Mouse (Mus musculus) ES-E14 (cell line): ENCODE results near the gene Rbm6. TPM values are rescaled to one million over a fixed set of nuclear protein-coding genes. Genes with fewer than 3 reads are reported as not detected.

Source experiments
- DNase-seq: peaks from one replicate; pipeline ENCODE4 v3.0.0-alpha.2; 2013; ENCODE audit warnings: low read depth, low spot score
- H3K27ac ChIP-seq: 2 replicates; pipeline ENCODE4 v1.5.1; 2012; ENCODE audit warnings: low read depth, mild to moderate bottlenecking, low read length, moderate library complexity, mixed read lengths; ENCODE audit not compliant: poor library complexity, insufficient read depth, severe bottlenecking
- H3K36me3 ChIP-seq: 2 replicates; pipeline ENCODE4 v1.6.1; 2012; ENCODE audit warnings: mild to moderate bottlenecking, low read length, moderate library complexity, mixed read lengths; ENCODE audit not compliant: control insufficient read depth, poor library complexity, insufficient read depth, severe bottlenecking
- H3K4me1 ChIP-seq, 2 experiments: fragments of 150-350 bp in 1 of 2; sonication (generic) in 1 of 2; 2 replicates each; pipeline ENCODE4 v1.6.1; 2012; ENCODE audit warnings: low read length in 2 of 2, mild to moderate bottlenecking in 1 of 2, mixed read lengths in 1 of 2; ENCODE audit not compliant: control insufficient read depth in 2 of 2, insufficient read depth in 2 of 2, poor library complexity in 1 of 2
- H3K4me3 ChIP-seq, 2 experiments: fragments of 150-350 bp in 1 of 2; sonication (generic) in 1 of 2; 2 replicates each; pipeline ENCODE4 v1.5.1; 2012; ENCODE audit warnings: low read length in 2 of 2, low read depth in 1 of 2, mild to moderate bottlenecking in 1 of 2, mixed read lengths in 1 of 2; ENCODE audit not compliant: insufficient read depth in 1 of 2, poor library complexity in 1 of 2, severe bottlenecking in 1 of 2
- H3K9ac ChIP-seq: 2 replicates; pipeline ENCODE4 v1.6.1; 2012; ENCODE audit warnings: low read depth, mild to moderate bottlenecking, low read length, mixed read lengths; ENCODE audit not compliant: poor library complexity, insufficient read depth, severe bottlenecking
- H3K9me3 ChIP-seq: fragments of 150-350 bp; sonication (generic); 2 replicates; pipeline ENCODE4 v1.6.1; 2012; ENCODE audit warnings: low read depth, mild to moderate bottlenecking, low read length; ENCODE audit not compliant: control insufficient read depth, insufficient read depth
- CHD2 ChIP-seq: IDR thresholded peaks from 2 replicates; pipeline ENCODE4 v1.6.1; 2014; ENCODE audit warnings: mild to moderate bottlenecking, low read depth, low read length, inconsistent platforms
- HCFC1 ChIP-seq: IDR thresholded peaks from 2 replicates; pipeline ENCODE4 v1.6.1; 2012; ENCODE audit warnings: low read length, inconsistent platforms, borderline replicate concordance; ENCODE audit not compliant: insufficient read depth
- MAFK ChIP-seq: IDR thresholded peaks from 2 replicates; pipeline ENCODE4 v1.6.1; 2014; ENCODE audit warnings: mild to moderate bottlenecking, low read depth, low read length, inconsistent platforms; ENCODE audit not compliant: insufficient read depth
- ZC3H11A ChIP-seq: IDR thresholded peaks from 2 replicates; pipeline ENCODE4 v1.6.1; 2012; ENCODE audit warnings: low read depth, mild to moderate bottlenecking, inconsistent platforms, low read length, borderline replicate concordance
- ZNF384 ChIP-seq: IDR thresholded peaks from 2 replicates; pipeline ENCODE4 v1.6.1; 2012; ENCODE audit warnings: low read depth, low read length, inconsistent platforms
- in situ Hi-C, 2 experiments: fragments of 600-800 bp; cut with MboI; formaldehyde crosslinking; loops; one replicate each; pipeline ENCODE4 v1.15.1; 2025; ENCODE audit warnings: low sequenced_read_pairs in 2 of 2, inconsistent platforms in 1 of 2; ENCODE audit not compliant: unreplicated experiment in 2 of 2
- total RNA-seq: library from RNA; depleted of rRNA; stranded (reverse); fragments of 300-350 nt; gene quantifications from 2 replicates; pipeline ENCODE4 v1.2.3, GENCODE M21; 2012

The Rbm6 gene
- total RNA-seq, 1 experiment: 61.8 TPM

- Histone ChIP-seq H3K36me3 (peaks cover 43% of the 10 kb centered on the region), H3K27ac (no peak overlapping the region), H3K4me1 (no peaks in the 10 kb centered on the region), H3K4me3 (no peak overlapping the region), H3K9me3 (no peaks in the 10 kb centered on the region), H3K9ac (no peak overlapping the region)
- in situ Hi-C loops: loop anchor here in 1 of 2 experiments (25.0 kb wide), 1 partner anchor 888 kb away; no protein-coding TSS in a partner anchor
- DNase-seq: no peak
- no peak for TF ChIP-seq ZNF384
These were observed 122.7 kb downstream of the Rbm6 start for GRCm38 (mm10) chr9:107750378-107750777.

- H3K27ac ChIP-seq: no peak overlapping the region
- no peak for TF ChIP-seq HCFC1
- no peak for TF ChIP-seq CHD2
- no peak for TF ChIP-seq MAFK
- TF ChIP-seq ZNF384: no peak
- no peak for TF ChIP-seq ZC3H11A
- H3K4me3 ChIP-seq: no peak overlapping the region
- no peaks in the 10 kb centered on the region for H3K9me3 ChIP-seq
- in situ Hi-C loops: no loop called here
- H3K9ac ChIP-seq: no peak overlapping the region
- no peaks in the 10 kb centered on the region for H3K4me1 ChIP-seq
- no peak for DNase-seq
- H3K36me3 ChIP-seq: peaks cover 55% of the 10 kb centered on the region
These were observed 125.0 kb downstream of the Rbm6 start for GRCm38 (mm10) chr9:107748063-107748462.

GRCm38 (mm10) chr9:107747310-107747709, 125.7 kb downstream of the Rbm6 start:
- H3K9ac ChIP-seq: no peak overlapping the region
- H3K4me3 ChIP-seq: no peak overlapping the region
- H3K27ac ChIP-seq: no peak overlapping the region
- H3K4me1 ChIP-seq: no peaks in the 10 kb centered on the region
- TF ChIP-seq CHD2 (no peak), ZNF384 (no peak), HCFC1 (no peak), ZC3H11A (no peak), MAFK (no peak)
- no peak for DNase-seq
- in situ Hi-C loops: no loop called here
- peaks cover 54% of the 10 kb centered on the region for H3K36me3 ChIP-seq
- no peaks in the 10 kb centered on the region for H3K9me3 ChIP-seq

- Histone ChIP-seq H3K4me3 (no peak overlapping the region), H3K9me3 (no peaks in the 10 kb centered on the region), H3K9ac (no peak overlapping the region), H3K27ac (no peak overlapping the region), H3K4me1 (no peaks in the 10 kb centered on the region), H3K36me3 (peaks cover 57% of the 10 kb centered on the region)
- TF ChIP-seq CHD2 (no peak), ZNF384 (no peak), ZC3H11A (no peak), MAFK (no peak), HCFC1 (no peak)
- in situ Hi-C loops: no loop called here
- no peak for DNase-seq
These were observed 126.4 kb downstream of the Rbm6 start for GRCm38 (mm10) chr9:107746679-107747078.

- Histone ChIP-seq H3K36me3 (peaks cover 61% of the 10 kb centered on the region), H3K4me3 (no peak overlapping the region), H3K9ac (no peak overlapping the region), H3K27ac (no peak overlapping the region), H3K4me1 (no peaks in the 10 kb centered on the region), H3K9me3 (no peaks in the 10 kb centered on the region)
- no peak for DNase-seq
- in situ Hi-C loops: no loop called here
- TF ChIP-seq ZC3H11A (no peak), MAFK (no peak), HCFC1 (no peak), CHD2 (no peak), ZNF384 (no peak)
These were observed 129.0 kb downstream of the Rbm6 start for GRCm38 (mm10) chr9:107744061-107744460.
